Mouse (Mus musculus): ENCODE data around the gene Bsn. TPM values are rescaled to one million over a fixed set of nuclear protein-coding genes. Genes with fewer than 3 reads are reported as not detected.

Gene Bsn
- total RNA-seq (2021): under 1 TPM; 0.07 to 0.11 TPM

DNA sequence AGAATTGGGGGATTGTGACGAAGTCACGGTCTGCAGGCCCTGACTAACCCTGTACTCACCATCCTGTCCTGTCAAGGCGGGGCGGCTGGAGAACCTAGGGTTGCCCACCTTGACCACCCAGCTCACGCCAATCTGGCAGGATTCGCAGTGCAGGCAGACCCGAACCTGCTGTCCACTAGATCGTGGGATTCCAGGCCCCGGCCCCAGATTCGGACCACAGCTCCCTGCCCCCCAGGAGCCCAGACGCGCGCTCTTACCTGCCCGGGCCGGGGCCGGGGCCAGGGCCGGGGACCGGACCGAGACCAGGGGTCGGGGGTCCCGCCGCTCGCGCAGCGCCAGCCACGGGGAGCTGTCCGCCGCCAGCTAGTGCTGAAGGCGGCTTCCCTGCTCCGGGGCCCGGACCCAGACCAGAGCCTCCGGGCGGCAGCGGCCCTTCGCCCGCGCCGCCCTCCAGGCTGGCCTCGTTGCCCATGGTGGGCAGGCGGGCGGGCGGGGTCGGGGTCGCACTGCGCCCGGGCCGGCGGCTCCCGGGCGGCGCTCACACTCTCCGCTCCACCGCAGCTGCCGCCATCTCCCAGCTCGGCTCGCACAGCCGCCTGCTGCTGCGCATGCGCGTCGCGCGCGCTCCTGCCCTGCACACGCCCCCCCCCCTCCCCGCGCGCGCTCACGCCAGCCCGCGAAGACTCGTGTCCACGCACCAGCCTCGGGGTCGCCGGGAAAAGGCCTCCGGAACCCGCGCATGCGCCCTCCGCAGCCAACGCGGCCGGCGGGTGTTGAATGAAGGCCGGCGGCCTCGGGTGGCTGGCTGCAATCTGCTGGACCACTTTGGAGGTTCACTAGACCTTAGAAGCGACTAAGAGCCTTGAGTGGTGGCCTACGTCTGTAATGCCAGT is at the start of gene Bsn:
TSS of gene Bsn (minus strand) at position 598 of the 893 bp plus-strand sequence.
- DNase-seq: peak; percentile 76

DNA sequence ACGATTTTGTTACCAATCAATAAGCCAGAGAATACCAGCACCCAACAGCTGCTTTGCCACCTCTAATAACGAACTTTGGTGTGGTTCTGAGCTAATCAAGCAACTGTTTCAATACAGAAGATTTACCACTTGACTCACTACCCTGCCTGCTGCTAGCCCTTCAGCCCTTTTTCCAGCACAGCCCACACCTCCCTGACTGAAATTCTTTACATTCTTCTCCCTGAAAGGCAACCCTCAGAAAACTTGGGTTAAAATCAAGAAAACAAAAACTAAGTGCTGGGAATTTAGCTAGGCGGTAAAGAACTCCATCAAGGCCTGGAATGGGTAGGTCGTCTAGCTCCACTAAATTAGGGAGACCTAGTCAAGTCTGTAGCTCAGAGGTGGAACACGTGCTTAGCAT is 49.8 kb upstream of the Bsn start:
- no peak for DNase-seq

- DNase-seq: no peak
Measured at GRCm38 (mm10) chr9:108238831-108239230, 48.6 kb upstream of the Bsn start.

GRCm38 (mm10) chr9:108238402-108238801 is 48.2 kb upstream of the Bsn start:
- no peak for DNase-seq

GRCm38 (mm10) chr9:108234682-108235081 is 44.5 kb upstream of the Bsn start:
- no peak for DNase-seq

GRCm38 (mm10) chr9:108232908-108233307 is 42.7 kb upstream of the Bsn start:
- DNase-seq: no peak

GRCm38 (mm10) chr9:108227911-108228649 is 37.9 kb upstream of the Bsn start:
- no peak for DNase-seq

DNA sequence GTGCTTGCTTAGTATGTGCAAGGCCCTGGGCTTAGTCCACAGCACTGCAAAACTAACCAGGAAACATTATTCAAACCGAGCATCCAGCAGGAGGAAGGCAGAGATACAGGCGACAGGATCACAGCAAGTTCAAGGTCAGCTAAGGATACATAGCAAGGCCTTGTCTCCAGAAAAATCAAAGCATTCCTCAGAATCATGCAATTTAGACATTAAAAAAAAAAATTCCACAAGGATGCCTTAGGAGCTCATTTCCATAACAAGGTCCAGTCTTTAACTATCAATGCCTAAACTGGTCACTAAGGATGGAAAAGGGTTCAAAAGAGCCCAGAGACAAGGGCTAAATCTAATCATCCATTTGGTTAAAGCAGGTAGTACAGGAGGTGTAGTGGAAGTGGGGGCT is 35.0 kb upstream of the Bsn start:
- DNase-seq: no peak

DNA sequence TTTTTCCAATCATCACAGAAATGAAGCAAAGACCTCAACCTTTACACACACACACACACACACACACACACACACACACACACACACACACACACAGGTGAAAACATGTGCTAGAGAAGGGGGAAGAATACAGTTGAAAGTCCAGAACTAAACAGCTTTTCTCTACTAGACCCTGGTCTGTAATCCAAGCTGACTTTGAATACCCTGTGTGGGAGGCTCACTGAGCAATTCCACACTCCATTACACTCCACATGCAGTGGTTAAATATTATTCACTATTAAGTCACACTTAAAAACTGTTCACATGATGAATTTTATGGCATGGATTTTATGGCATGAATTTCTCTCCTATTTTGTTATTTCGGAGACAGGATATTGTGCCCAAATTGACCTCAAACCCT is 33.4 kb upstream of the Bsn start:
- no peak for DNase-seq

DNA sequence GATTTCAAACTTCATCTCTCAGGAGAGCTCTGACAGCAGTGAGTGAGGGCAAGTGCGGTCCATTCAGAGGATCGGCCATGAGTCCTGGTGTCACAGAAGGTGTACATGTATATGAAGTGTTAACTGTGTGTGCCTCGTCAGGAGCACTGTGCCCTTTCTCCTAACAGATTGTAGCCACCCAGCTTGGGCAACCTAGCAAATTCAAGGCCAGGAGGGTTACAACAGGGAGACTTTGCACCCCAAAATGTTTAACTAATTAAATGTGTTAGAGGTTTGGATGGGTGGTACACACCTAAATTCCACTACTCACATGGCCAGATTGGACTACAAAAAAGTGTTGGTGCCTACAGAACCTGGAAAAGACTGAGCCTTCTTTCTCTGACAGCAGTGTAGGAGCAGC is 31.4 kb upstream of the Bsn start:
- no peak for DNase-seq

- peak; percentile 71 for DNase-seq
Measured at GRCm38 (mm10) chr9:108220380-108220774, 30.2 kb upstream of the Bsn start.

DNA sequence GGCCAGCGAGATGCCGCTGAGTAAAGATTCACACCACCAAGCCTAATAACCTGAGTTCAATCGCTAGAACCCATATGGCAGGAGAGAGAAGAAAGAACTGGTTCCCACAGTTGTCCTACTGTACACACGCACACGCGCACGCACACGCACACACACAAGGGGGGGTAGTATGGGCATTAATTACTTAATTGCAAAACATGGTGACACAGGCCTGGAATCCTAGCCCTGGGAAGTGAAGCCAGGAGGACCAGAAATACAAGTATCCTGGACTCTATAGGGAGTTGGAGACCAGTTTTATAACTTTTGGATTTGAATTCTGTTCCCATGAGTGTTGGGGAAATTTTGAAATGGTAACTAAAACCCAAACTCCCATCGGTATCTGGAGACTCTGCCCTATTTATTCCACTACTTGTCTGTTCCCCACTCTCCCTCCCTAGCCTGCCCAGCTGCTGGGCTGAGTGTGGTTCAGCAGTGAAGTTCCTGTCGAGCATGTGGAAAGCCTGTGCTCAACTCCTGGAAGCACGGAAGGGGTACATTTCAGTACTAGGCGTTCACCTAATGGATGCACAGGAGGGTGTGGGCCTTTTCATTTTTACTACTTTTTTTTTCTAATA is 29.7 kb upstream of the Bsn start:
- DNase-seq: no peak

DNA sequence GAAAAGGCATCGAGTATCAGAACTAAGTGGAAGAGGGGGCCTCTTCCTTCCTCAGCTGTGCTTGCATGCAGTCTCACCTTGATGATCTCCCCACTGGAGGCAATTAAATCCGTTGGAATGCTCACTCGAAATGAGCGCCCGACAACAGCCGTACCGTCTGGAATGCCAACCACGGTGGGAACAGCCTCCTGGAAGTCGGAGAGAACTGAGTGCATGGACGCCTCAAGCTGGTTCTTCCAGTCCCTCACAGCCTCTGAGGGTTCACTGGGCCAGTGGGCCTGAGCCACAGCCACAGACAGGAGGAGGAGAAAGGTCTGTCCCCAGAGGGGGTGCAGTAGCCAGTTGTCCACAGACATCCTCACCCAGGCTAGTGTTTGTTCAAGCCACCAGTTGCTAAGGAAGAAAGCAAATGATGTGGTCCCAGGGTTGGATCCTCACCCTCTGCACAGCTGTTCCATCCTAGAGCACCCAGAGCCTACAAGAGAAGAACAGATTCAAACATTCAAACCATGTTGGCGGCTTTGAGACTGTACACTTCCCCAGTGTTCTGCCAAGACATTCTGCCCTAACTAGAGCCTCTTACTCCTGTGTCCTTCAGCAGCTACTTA is 27.9 kb upstream of the Bsn start:
- DNase-seq: no peak

- DNase-seq: no peak
Measured at GRCm38 (mm10) chr9:108217406-108217805, 27.2 kb upstream of the Bsn start.

GRCm38 (mm10) chr9:108213105-108213504 is 22.9 kb upstream of the Bsn start:
- peak; percentile 44 for DNase-seq

DNA sequence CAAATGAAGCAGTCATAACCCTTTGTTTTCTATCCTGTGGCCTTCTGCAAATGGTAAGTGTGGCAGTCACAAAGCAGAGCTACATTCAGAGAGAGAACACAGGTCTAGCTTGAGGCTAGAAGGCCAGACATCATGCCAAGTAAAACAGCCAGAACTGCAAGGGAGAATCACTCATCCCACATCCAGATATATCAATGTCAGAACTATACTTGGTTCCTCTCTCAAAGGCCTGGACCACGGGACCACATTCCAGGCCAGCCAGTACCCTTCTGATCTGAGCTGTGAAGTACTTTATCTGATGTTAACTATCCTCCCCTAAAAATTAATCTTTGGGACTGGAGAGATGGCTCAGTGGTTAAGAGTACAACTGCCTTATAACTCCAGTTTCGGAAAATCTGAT is 22.2 kb upstream of the Bsn start:
- DNase-seq: no peak

- no peak for DNase-seq
Measured at GRCm38 (mm10) chr9:108205571-108205901, 15.4 kb upstream of the Bsn start.

DNA sequence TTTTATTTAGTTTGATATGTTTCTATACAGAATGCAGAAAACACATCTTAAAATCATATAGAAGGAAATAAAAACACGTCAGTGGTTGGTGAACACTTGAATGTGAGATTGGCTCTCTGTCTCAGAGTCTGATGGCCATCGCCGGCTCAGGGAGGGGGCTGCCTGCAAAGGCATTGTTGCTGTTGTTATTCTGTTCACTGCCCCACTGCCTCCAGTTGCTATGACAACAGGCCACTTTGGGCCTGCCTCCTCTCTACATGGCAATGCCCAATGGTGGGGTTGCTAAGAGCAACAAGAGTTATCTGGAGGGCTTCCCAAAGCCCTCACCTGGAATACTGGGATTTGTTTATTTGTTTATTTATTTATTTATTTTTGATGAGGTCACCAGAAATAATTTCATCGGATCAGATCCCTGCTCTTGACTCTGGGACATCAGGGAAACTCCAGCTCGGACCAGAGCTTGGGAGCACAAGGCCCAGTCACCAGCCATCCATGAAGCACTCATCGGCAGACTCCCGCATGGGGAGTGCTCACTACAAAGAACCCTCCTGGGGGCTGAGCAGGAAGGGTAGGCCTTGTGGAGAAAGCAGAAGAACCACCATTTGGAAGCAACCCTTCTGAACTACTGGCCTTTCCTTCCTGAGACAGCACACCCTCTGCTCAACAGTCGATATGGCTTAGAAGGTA is 14.8 kb upstream of the Bsn start:
- DNase-seq: no peak

DNA sequence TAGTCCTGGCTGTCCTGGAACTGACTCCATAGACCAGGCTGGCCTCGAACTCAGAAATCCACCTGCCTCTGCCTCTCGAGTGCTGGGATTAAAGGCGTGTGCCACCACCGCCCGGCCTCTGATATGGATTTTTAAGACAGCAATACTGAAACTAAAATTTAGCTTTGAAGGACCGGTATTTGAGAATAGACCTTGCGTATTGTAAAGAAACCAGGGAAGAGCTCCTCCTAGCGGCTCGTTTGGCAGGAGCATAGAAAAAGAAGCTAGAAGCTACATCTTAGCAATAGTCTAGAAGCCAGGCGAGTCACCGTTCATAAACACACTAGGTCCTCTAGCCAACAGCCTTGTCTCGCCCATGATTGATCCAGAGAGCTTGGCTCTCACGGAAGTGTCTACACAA is 12.8 kb upstream of the Bsn start:
- DNase-seq: peak; percentile 79

DNA sequence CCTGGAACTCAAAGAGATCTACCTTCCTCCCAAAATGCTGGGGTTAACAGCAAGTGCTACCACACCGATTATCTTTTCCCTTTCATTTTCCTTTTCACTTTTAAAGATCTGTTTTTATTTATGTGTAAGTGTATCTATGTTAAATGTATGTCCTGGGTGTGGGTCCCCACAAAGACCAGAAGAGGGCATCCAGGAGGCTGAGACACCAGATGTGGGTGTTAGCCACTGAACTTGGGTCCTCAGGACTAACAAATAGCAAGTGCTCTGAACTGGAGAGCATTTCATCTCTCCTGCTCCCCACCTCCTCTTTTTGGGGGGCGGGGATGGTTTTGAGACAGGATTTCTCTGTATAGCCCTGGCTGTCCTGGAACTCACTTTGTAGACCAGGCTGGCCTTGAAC is 12.0 kb upstream of the Bsn start:
- DNase-seq: no peak

- peak; percentile 95 for DNase-seq
Measured at GRCm38 (mm10) chr9:108201160-108201559, 11.0 kb upstream of the Bsn start.

DNA sequence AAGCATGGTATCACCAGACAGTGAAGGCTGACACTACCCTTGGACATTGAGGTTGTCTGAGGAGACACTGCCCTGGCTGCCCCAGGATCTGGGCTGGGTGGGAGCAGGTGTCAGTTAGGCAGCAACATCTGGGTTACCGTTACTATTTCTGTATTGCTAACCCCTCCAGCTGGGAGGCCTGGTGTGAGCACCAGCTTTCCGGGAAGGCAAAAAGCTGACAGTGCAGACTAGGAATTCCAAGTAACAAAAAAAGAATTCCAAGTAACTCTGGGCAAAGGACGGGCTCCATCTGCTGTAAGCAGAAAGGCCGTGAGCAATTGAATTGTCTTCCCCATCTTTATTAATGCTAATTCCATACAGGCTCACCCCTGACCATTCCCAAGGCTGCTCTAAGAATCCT is 8.4 kb upstream of the Bsn start:
- no peak for DNase-seq
